Mouse (Mus musculus): Measurements from ENCODE around the gene Kdm6a.

DNA sequence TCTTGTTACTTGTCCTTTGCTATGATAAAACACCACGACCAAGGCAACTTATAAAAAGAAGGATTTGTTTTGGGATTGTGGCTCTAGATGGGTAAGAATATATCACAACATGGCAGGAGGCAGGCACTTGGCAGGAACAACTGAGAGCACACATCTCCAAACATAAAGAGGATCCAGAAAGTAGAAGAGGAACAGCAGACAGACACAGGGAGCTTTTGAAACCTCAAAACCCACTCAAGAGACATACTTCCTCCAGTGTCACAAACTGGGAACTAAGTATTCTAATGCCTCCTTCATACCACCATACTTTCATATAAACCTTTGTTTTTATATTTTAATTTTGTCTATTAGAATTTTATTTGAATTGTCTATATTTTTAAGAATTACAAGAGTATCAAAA, 77.2 kb downstream of the Kdm6a start:
- TF ChIP-seq CTCF (IDR thresholded peaks at IDR 0.05; ENCODE audit: insufficient read depth, low read length) (no peak), POLR2A (IDR thresholded peaks at IDR 0.05; ENCODE audit: borderline replicate concordance, extremely low read depth, low read depth, low read length) (no peak)

Measured in lung, adult 2 months (tissue).